Mouse (Mus musculus) ES-Bruce4 (cell line): ENCODE measurements around the gene Tmem104.

Source experiments
- EP300 ChIP-seq: IDR thresholded peaks from 2 replicates; pipeline ENCODE4 v1.6.1; 2011; ENCODE audit warnings: low read depth, low read length; ENCODE audit not compliant: insufficient read depth
- POLR2A ChIP-seq: IDR thresholded peaks from one replicate; pipeline ENCODE4 v1.8.1; 2011; ENCODE audit warnings: low read length; ENCODE audit not compliant: insufficient read depth

DNA sequence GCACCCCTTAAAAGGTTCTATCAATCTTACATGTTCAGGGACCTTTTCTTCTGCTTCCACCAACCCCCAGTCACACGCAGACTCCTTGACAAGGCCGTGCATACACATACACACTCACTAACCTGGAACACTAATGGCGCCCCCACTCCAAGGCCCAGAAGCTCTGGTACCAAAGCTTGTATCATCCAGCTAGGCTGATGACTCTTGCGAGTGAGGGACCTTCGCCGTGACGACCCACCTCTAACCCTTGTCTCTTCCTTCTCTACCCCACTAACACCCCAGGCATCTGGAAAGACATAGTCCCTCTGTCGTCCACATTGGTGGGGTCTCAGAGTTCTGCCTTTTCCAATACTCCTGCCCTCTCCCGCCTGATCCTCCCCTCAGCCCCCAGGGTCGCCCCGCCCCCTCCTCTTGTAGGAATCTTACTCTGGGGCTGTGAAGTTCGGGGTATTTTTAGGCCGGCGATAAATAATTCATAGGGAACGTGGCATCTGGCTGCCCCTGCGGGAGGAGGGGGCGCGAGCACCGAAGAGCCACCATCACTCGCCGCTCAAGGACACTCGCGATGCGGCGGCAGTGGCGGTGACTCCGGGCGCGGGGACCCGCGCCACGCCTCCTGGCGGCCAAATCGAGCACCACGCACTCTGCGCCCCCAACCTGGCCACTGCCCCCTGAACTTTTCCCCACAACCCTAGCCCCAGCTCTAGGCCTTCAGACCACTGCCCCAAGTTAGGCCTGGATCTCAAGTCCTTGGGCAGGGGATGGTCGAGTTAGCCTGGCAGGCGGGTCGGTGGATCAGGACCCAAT, 77.8 kb downstream of the Tmem104 start:
- TF ChIP-seq EP300, result no peak
- TF ChIP-seq POLR2A, result no peak
